Mouse (Mus musculus): ENCODE data around the gene Med26.

GRCm38 (mm10) chr8:72469984-72470383, 78.1 kb downstream of the Med26 start:
- no peak for TF ChIP-seq CTCF (IDR thresholded peaks at IDR 0.05; ENCODE audit: low read depth)
- TF ChIP-seq EP300 (IDR thresholded peaks at IDR 0.05; ENCODE audit: low read depth), result no peak
